Mouse (Mus musculus) midbrain, postnatal 0 days (tissue): ENCODE measurements around the gene Ceacam9. TPM values are rescaled to one million over a fixed set of nuclear protein-coding genes. Genes with fewer than 3 reads are reported as not detected.

ENCODE experiments used
- ATAC-seq: fragments of 200-750 bp; cut with Nextera tagmentation; 2 replicates; pipeline ENCODE4 v1.8.0; 2017; ENCODE audit warnings: moderate number of reproducible peaks, mild to moderate bottlenecking, moderate TSS enrichment, moderate library complexity; ENCODE audit not compliant: low FRiP score
- DNase-seq: peaks from one replicate; pipeline ENCODE4 v3.0.0-alpha.2; 2015; ENCODE audit warnings: low spot score
- H3K27ac ChIP-seq: fragments of 300-500 bp; sonication (generic); 2 replicates; pipeline ENCODE4 v1.5.1; 2014; ENCODE audit warnings: low read depth, mild to moderate bottlenecking, low read length, mixed read lengths
- H3K27me3 ChIP-seq: fragments of 300-500 bp; sonication (generic); 2 replicates; pipeline ENCODE4 v1.6.1; 2014; ENCODE audit warnings: low read length, control low read depth, mixed read lengths; ENCODE audit not compliant: insufficient read depth
- H3K36me3 ChIP-seq: fragments of 300-500 bp; sonication (generic); 2 replicates; pipeline ENCODE4 v1.6.1; 2014; ENCODE audit warnings: low read length, control low read depth, mixed read lengths; ENCODE audit not compliant: insufficient read depth
- H3K4me1 ChIP-seq: fragments of 300-500 bp; sonication (generic); 2 replicates; pipeline ENCODE4 v1.6.1; 2014; ENCODE audit warnings: mild to moderate bottlenecking, control low read depth, antibody characterized with exemption, low read length, mixed read lengths; ENCODE audit not compliant: insufficient read depth
- H3K4me2 ChIP-seq: fragments of 300-500 bp; sonication (generic); 2 replicates; pipeline ENCODE4 v1.6.1; 2014; ENCODE audit warnings: low read depth, mild to moderate bottlenecking, low read length, mixed read lengths; ENCODE audit not compliant: poor library complexity, severe bottlenecking
- H3K4me3 ChIP-seq: fragments of 300-500 bp; sonication (generic); 2 replicates; pipeline ENCODE4 v1.5.1; 2014; ENCODE audit warnings: low read depth, mild to moderate bottlenecking, low read length, moderate library complexity
- H3K9ac ChIP-seq: fragments of 300-500 bp; sonication (generic); replicated peaks from 2 replicates; pipeline ENCODE4 v1.6.1; 2014; ENCODE audit warnings: mild to moderate bottlenecking, low read length, moderate library complexity, mixed read lengths; ENCODE audit not compliant: poor library complexity, severe bottlenecking
- H3K9me3 ChIP-seq: fragments of 300-500 bp; sonication (generic); 2 replicates; pipeline ENCODE4 v1.6.1; 2016; ENCODE audit warnings: low read length, control low read depth
- CTCF ChIP-seq: IDR thresholded peaks from 2 replicates; pipeline ENCODE4 v1.5.1; 2016; ENCODE audit warnings: antibody characterized with exemption, mild to moderate bottlenecking
- WGBS: fragments of 180-500 bp; shearing (Covaris S2); extraction: QIAGEN DNeasy Blood & Tissue Kit; methylation state at CpG from one replicate; pipeline ENCODE4 v1.1.7; 2014; 5-methylcytosine and 5-hydroxymethylcytosine counted together
- polyA plus RNA-seq: library from polyadenylated mRNA; unstranded; fragments of >200 nt; fragmentation: Nextera tagmentation; extraction: Ambion mirVana; gene quantifications from 2 replicates; pipeline ENCODE4 v1.2.1, GENCODE M21; 2015
- total RNA-seq: library from RNA; depleted of rRNA; stranded (reverse); fragments of >200 nt; gene quantifications from 2 replicates; pipeline ENCODE4 v1.2.3, GENCODE M21; 2014; rRNA removed

Gene Ceacam9
- total and polyA plus RNA-seq, 2 experiments from 2014 or later: 0.21 TPM; not detected in 1

- no peak overlapping the region for H3K27ac ChIP-seq
- 53% methylated on average over 10 of the region's 10 CpGs for WGBS
- DNase-seq: no peak
- no peak overlapping the region for H3K4me2 ChIP-seq
- H3K9me3 ChIP-seq: no peaks in the 10 kb centered on the region
- H3K36me3 ChIP-seq: no peaks in the 10 kb centered on the region
- no peak overlapping the region for H3K9ac ChIP-seq
- ATAC-seq: no peak
- TF ChIP-seq CTCF: no peak
- no peaks in the 10 kb centered on the region for H3K27me3 ChIP-seq
- H3K4me3 ChIP-seq: no peak overlapping the region
- no peaks in the 10 kb centered on the region for H3K4me1 ChIP-seq
These were observed 39.3 kb downstream of the Ceacam9 start for GRCm38 (mm10) chr7:16761005-16761481.

GRCm38 (mm10) chr7:16761630-16762029 is 39.9 kb downstream of the Ceacam9 start:
- Histone ChIP-seq H3K9ac (no peak overlapping the region), H3K9me3 (no peaks in the 10 kb centered on the region), H3K4me3 (no peak overlapping the region), H3K27ac (no peak overlapping the region), H3K27me3 (no peaks in the 10 kb centered on the region), H3K4me2 (no peak overlapping the region), H3K4me1 (no peaks in the 10 kb centered on the region), H3K36me3 (no peaks in the 10 kb centered on the region)
- WGBS: 55% methylated on average over 4 of the region's 5 CpGs
- DNase-seq (no peak), ATAC-seq (no peak)
- no peak for TF ChIP-seq CTCF

- Histone ChIP-seq H3K4me3 (no peak overlapping the region), H3K9ac (no peak overlapping the region), H3K36me3 (no peaks in the 10 kb centered on the region), H3K4me2 (no peak overlapping the region), H3K27ac (no peak overlapping the region), H3K4me1 (no peaks in the 10 kb centered on the region), H3K9me3 (no peaks in the 10 kb centered on the region), H3K27me3 (no peaks in the 10 kb centered on the region)
- ATAC-seq: no peak
- 83% methylated on average over 7 of the region's 7 CpGs for WGBS
- TF ChIP-seq CTCF: no peak
- DNase-seq: no peak
These were observed 41.9 kb downstream of the Ceacam9 start for GRCm38 (mm10) chr7:16763463-16764218.

GRCm38 (mm10) chr7:16766443-16766842 is 44.7 kb downstream of the Ceacam9 start:
- DNase-seq (no peak), ATAC-seq (no peak)
- WGBS: 23% methylated on average over 2 of the region's 2 CpGs
- Histone ChIP-seq H3K4me2 (no peak overlapping the region), H3K4me1 (no peaks in the 10 kb centered on the region), H3K4me3 (no peak overlapping the region), H3K9ac (no peak overlapping the region), H3K27me3 (no peaks in the 10 kb centered on the region), H3K9me3 (no peaks in the 10 kb centered on the region), H3K27ac (no peak overlapping the region), H3K36me3 (no peaks in the 10 kb centered on the region)
- no peak for TF ChIP-seq CTCF

Other genes with a start within 250 kb of the Ceacam9 start
- 9.4 and 11.1 TPM in 2 replicates for gene Npas1, start 244.2 kb upstream of the Ceacam9 start, total RNA-seq
- 9.5 and 12.3 TPM in 2 replicates for gene Npas1, start 244.2 kb upstream of the Ceacam9 start, polyA plus RNA-seq
- 157 and 177 TPM in 2 replicates for gene Arhgap35, start 106.9 kb upstream of the Ceacam9 start, total RNA-seq
- gene Arhgap35, start 106.9 kb upstream of the Ceacam9 start, polyA plus RNA-seq: 25.3 and 26.9 TPM in 2 replicates
- gene Ceacam15, start 46.2 kb upstream of the Ceacam9 start, total RNA-seq: not detected in 2 replicates
- not detected in 2 replicates for gene Ceacam15, start 46.2 kb upstream of the Ceacam9 start, polyA plus RNA-seq
- 516 and 573 TPM in 2 replicates for gene Ap2s1, start 16.5 kb downstream of the Ceacam9 start, total RNA-seq
- gene Ap2s1, start 16.5 kb downstream of the Ceacam9 start, polyA plus RNA-seq: 556 and 589 TPM in 2 replicates
- 15.2 and 20.1 TPM in 2 replicates for gene Slc1a5, start 59.4 kb downstream of the Ceacam9 start, total RNA-seq
- gene Slc1a5, start 59.4 kb downstream of the Ceacam9 start, polyA plus RNA-seq: 8.9 and 9.2 TPM in 2 replicates
- gene Strn4, start 94.0 kb downstream of the Ceacam9 start, total RNA-seq: 252 and 291 TPM in 2 replicates
- gene Strn4, start 94.0 kb downstream of the Ceacam9 start, polyA plus RNA-seq: 156 and 165 TPM in 2 replicates
- gene Fkrp, start 94.8 kb downstream of the Ceacam9 start, total RNA-seq: 81.4 and 85.9 TPM in 2 replicates
- 50.0 and 53.5 TPM in 2 replicates for gene Fkrp, start 94.8 kb downstream of the Ceacam9 start, polyA plus RNA-seq
- gene Prkd2, start 121.0 kb downstream of the Ceacam9 start, total RNA-seq: 3.2 and 4.9 TPM in 2 replicates
- gene Prkd2, start 121.0 kb downstream of the Ceacam9 start, polyA plus RNA-seq: 3.9 TPM in 2 replicates
- 86.0 and 107 TPM in 2 replicates for gene Dact3, start 153.4 kb downstream of the Ceacam9 start, total RNA-seq
- gene Dact3, start 153.4 kb downstream of the Ceacam9 start, polyA plus RNA-seq: 7.5 and 7.7 TPM in 2 replicates
- gene Gng8, start 169.9 kb downstream of the Ceacam9 start, total RNA-seq: 1.9 and 5.2 TPM in 2 replicates
- 12.3 and 15.9 TPM in 2 replicates for gene Gng8, start 169.9 kb downstream of the Ceacam9 start, polyA plus RNA-seq
- gene Ptgir, start 184.6 kb downstream of the Ceacam9 start, total RNA-seq: 0.11 and 0.14 TPM in 2 replicates
- 0.11 TPM in 1 of 2 replicates, not detected in the other for gene Ptgir, start 184.6 kb downstream of the Ceacam9 start, polyA plus RNA-seq
- gene Calm3, start 202.2 kb downstream of the Ceacam9 start, total RNA-seq: 1,835 and 1,985 TPM in 2 replicates
- 467 and 471 TPM in 2 replicates for gene Calm3, start 202.2 kb downstream of the Ceacam9 start, polyA plus RNA-seq
- gene Pnmal2, start 222.8 kb downstream of the Ceacam9 start, total RNA-seq: 155 and 174 TPM in 2 replicates
- 180 and 187 TPM in 2 replicates for gene Pnmal2, start 222.8 kb downstream of the Ceacam9 start, polyA plus RNA-seq
- 41.2 and 54.0 TPM in 2 replicates for gene Pnmal1, start 237.8 kb downstream of the Ceacam9 start, total RNA-seq
- gene Pnmal1, start 237.8 kb downstream of the Ceacam9 start, polyA plus RNA-seq: 64.8 and 65.2 TPM in 2 replicates